Mouse (Mus musculus) cerebellum, adult 11 months (tissue): Measurements from ENCODE around the gene Acrbp.
"Not testable (repeated sequence)": the region's sequence is repeated elsewhere in the genome, so short reads cannot be mapped to it uniquely, and the experiment has no call there.

Experiments
- DNase-seq: peaks from one replicate; pipeline ENCODE4 v3.0.0; 2022

Acrbp gene

GRCm38 (mm10) chr6:125049678-125050077, at the start of gene Acrbp:
TSS of gene Acrbp (plus strand) at chr6:125049689.
- DNase-seq: no peak

- DNase-seq: no peak
Observed at GRCm38 (mm10) chr6:125003706-125004105, 45.8 kb upstream of the Acrbp start.

GRCm38 (mm10) chr6:125005086-125005485, 44.4 kb upstream of the Acrbp start:
- no peak for DNase-seq

GRCm38 (mm10) chr6:125008060-125008459, 41.4 kb upstream of the Acrbp start:
- no peak for DNase-seq

GRCm38 (mm10) chr6:125008586-125009128, 40.8 kb upstream of the Acrbp start:
- peak; percentile 96 for DNase-seq

GRCm38 (mm10) chr6:125009129-125009180, 40.5 kb upstream of the Acrbp start, which contains the start of gene Zfp384:
TSS of gene Zfp384 (plus strand) at chr6:125009145.
- DNase-seq: no peak

- DNase-seq: peak; percentile 71
Observed at GRCm38 (mm10) chr6:125009181-125010073, 40.1 kb upstream of the Acrbp start.

- DNase-seq: no peak
Observed at GRCm38 (mm10) chr6:125017682-125018081, 31.8 kb upstream of the Acrbp start.

- not testable (repeated sequence) for DNase-seq
Observed at GRCm38 (mm10) chr6:125030532-125030931, 19.0 kb upstream of the Acrbp start.

- DNase-seq: no peak
Observed at GRCm38 (mm10) chr6:125031604-125032003, 17.9 kb upstream of the Acrbp start.

GRCm38 (mm10) chr6:125038666-125039065, 10.8 kb upstream of the Acrbp start:
- no peak for DNase-seq

GRCm38 (mm10) chr6:125039131-125039530, 10.4 kb upstream of the Acrbp start:
- DNase-seq: no peak

- DNase-seq: peak; percentile 86
Observed at GRCm38 (mm10) chr6:125039533-125040153, 9.8 kb upstream of the Acrbp start, which contains the start of gene Ing4. TSS of gene Ing4 (plus strand) at chr6:125039760.

- DNase-seq: no peak
Observed at GRCm38 (mm10) chr6:125040221-125040620, 9.3 kb upstream of the Acrbp start.

GRCm38 (mm10) chr6:125041047-125041446, 8.4 kb upstream of the Acrbp start:
- no peak for DNase-seq

- no peak for DNase-seq
Observed at GRCm38 (mm10) chr6:125042081-125042480, 7.4 kb upstream of the Acrbp start.

GRCm38 (mm10) chr6:125046691-125047090, 2.8 kb upstream of the Acrbp start:
- peak; percentile 82 for DNase-seq

- DNase-seq: no peak
Observed at GRCm38 (mm10) chr6:125051237-125051636, 1.7 kb downstream of the Acrbp start.

GRCm38 (mm10) chr6:125061493-125061892, 12.0 kb downstream of the Acrbp start:
- DNase-seq: no peak

- DNase-seq: no peak
Observed at GRCm38 (mm10) chr6:125062511-125062910, 13.0 kb downstream of the Acrbp start.

GRCm38 (mm10) chr6:125063906-125064305, 14.4 kb downstream of the Acrbp start:
- no peak for DNase-seq

GRCm38 (mm10) chr6:125065223-125065622, 15.7 kb downstream of the Acrbp start:
- not testable (repeated sequence) for DNase-seq

GRCm38 (mm10) chr6:125067571-125067995, 18.1 kb downstream of the Acrbp start, which contains the start of gene Lpar5:
TSS of gene Lpar5 (plus strand) at chr6:125067920.
- DNase-seq: no peak

GRCm38 (mm10) chr6:125071170-125071895, 21.8 kb downstream of the Acrbp start:
- DNase-seq: no peak
